Mouse (Mus musculus) G1E-ER4 (cell line): Measurements from ENCODE around the gene Klhdc8b. TPM values are rescaled to one million over a fixed set of nuclear protein-coding genes. Genes with fewer than 3 reads are reported as not detected.

Experiments used
- GATA1 ChIP-seq: IDR thresholded peaks from one replicate; pipeline ENCODE4 v1.8.0; 2012; ENCODE audit warnings: low read length, inconsistent platforms
- polyA plus RNA-seq: library from polyadenylated mRNA; stranded (reverse); fragments of >175 nt; gene quantifications from 2 replicates; pipeline ENCODE4 v1.2.3, GENCODE M21; 2012

The Klhdc8b gene
- 195 and 224 TPM in 2 replicates for polyA plus RNA-seq

DNA sequence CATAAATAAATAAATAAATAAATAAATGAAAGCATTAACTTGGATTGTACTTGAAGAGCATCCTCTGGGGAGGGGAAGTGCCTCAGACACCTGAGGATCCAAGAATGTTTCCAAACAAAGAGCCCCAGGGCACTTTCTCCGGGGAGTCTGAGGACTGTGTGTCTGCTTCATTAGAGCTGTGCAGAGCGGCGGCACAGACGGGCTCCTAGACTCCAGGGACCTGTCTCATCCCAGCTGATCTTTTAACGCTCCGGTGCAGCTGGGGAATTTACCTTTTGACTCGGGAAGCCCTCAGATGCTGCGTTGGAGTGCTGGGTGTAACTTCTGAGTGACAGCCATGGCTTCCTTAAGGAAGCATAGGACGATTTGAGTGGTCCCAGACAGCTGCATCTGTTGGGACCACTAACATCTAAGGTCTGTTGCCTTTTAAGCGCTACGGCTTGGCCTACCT lies at the start of gene Klhdc8b:
TSS of gene Klhdc8b (minus strand) at position 401 of the 451 bp plus-strand sequence.
- TF ChIP-seq GATA1 = no peak

DNA sequence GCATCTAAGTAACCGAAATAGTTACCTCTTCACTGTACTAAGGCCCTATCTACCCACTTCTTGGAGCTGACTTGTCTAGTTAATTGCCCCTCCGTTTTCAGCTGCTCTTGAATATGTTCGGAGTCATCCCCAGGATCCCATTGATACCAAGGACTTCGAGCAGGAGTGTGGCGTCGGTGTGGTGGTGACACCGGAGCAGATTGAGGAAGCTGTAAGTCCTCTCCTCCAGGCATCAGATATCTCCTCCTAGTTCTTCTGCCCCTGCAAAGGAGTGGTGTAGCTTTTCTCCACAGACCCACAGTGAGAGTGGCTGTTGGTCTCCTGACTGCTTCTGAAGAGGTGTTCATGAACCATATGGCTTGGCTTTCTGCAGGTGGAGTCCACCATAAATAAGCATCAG lies 47.4 kb upstream of the Klhdc8b start:
- TF ChIP-seq GATA1 = no peak

DNA sequence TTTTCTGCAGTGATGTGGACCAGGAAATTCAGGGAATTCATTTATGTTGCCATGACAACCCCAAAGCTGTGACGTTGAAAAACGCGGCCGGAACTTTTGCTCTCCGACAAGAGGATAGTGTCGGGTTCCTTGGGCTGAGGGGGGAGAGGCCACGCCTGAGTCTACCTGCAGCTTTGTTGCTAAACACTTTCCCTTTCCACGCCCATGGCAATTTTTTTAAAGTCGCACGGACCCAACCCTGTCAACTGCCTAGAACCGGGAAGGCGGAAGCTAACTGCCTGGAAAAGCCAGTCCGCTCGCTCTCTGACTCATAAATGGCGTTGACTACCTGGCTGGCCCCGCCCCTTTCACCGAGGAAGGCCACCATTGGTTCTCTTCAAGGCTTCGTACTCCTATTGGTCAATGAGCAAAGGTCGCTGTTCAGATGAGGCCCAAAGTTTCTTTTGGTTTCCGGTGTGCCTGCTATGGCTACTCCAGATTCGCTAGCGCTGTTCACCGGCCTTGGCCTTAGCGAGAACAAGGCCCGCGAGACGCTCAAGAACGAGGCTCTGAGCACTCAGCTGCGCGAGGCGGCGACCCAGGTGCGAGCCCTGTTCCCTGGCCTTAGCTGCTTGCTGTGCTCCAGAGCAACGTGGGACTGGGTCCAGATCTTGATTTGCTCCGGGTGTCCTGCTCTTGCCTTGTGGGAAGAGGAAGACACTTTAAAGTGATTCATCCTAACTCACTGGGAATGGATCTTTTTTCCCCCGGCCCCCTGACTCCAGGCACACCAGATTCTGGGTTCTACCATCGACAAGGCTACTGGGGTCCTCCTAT lies 46.4 kb upstream of the Klhdc8b start, which contains the start of gene Qars:
TSS of gene Qars (plus strand) at position 88 of the 816 bp plus-strand sequence.
- TF ChIP-seq GATA1 = no peak

DNA sequence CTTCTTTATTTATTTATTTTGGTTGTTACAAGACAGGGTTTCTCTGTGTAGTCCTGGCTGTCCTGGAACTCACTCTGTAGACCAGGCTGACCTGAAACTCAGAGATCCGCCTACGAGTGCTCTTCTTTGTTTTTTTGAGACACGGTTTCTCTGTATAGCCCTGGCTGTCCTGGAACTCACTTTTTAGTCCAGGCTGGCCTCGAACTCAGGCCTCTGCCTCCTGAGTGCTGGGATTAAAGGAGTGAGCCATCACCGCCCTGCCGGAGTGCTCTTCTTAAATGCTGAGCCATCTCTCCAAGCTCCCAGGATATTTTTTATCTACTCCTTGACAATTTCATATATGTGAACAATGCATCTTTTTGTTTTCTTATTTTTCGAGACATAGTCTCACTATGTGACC lies 45.5 kb upstream of the Klhdc8b start:
- no peak for TF ChIP-seq GATA1

DNA sequence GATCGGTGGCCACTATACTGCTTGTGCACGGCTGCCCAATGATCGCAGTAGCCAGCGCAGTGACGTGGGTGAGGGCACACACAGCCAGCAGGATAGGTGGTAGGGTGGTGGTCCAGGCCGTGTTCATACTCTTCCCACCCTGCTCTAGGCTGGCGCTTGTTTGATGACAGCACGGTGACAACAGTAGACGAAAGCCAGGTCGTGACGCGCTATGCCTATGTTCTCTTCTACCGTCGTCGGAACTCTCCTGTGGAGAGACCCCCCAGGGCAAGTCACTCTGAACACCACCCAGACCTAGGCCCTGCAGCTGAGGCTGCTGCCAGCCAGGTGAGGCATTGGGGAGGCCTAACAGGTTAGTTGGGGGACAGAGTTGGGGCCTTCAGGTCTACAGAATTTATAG lies 38.6 kb upstream of the Klhdc8b start:
- TF ChIP-seq GATA1 = no peak

DNA sequence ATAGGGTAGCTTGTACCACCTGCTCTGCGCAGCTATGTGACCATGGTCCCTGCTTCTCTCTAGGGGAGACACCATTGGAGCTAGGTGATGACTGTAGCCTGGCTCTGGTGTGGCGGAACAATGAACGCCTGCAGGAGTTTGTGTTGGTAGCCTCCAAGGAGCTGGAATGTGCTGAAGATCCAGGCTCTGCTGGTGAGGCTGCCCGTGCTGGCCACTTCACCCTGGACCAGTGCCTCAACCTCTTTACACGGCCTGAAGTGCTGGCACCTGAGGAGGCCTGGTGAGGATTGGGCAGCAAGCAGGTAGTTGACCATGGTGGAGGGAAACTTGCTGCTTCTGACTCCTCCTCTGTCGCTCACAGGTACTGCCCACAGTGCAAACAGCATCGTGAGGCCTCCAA lies 37.9 kb upstream of the Klhdc8b start:
- no peak for TF ChIP-seq GATA1

DNA sequence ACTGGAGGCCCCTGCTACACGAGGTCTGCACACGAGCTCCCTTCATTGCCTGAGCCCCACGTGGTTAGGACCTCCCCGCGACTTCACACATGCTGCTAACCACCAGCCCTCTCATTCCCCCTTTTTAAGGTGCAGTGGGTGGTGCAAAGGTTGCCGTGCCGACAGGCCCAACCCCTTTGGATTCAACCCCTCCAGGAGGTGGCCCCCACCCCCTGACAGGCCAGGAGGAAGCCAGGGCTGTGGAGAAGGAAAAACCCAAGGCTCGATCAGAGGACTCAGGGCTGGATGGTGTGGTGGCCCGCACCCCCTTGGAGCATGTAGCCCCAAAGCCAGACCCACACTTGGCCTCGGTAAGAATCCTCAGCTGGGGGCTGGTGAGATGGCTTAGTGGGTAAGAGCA lies 33.5 kb upstream of the Klhdc8b start:
- no peak for TF ChIP-seq GATA1

DNA sequence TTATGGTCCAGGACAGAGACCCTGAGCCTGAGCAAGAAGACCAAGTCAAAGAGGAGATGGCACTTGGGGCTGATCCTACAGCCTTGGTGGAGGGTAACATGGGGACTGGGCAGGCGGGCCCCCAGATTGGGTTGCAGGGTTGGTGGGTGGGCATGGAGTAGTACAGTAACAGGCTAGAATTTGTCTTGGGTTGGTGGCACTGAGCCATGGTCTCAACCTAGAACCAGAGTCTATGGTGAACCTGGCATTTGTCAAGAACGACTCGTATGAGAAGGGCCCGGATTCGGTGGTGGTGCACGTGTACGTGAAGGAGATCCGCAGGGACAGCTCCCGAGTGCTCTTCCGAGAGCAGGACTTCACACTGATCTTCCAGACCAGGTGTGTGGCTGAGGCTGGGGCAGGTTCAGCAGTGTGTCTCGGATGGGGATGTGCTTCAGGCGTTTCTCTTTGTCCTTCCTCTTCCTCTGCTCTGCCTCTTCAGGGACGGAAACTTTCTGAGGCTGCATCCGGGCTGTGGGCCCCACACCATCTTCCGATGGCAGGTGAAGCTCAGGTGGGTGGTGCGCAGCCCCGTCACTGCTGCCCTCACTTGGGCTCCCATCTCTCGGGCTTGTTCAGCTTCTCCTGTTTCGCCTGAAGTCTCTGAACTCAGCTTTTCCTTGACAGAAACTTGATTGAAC lies 32.9 kb upstream of the Klhdc8b start:
- no peak for TF ChIP-seq GATA1

DNA sequence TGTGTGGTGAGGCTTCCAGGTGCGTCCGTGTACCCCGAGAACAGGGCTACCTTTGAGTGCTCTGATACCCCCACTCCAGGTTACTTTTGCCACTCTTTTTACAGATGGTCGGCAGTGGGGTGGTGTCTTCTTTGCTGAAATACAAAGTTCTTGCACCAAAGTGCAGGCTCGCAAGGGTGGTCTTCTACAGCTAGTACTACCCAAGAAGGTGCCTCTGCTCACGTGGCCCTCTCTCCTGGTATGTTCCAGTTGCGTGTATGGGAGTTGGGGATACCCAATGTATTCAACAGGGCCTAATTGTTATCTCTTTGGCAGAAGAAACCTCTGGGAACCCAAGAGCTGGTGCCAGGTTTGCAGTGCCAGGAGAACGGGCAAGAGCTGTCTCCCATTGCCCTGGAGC lies 31.9 kb upstream of the Klhdc8b start:
- no peak for TF ChIP-seq GATA1

DNA sequence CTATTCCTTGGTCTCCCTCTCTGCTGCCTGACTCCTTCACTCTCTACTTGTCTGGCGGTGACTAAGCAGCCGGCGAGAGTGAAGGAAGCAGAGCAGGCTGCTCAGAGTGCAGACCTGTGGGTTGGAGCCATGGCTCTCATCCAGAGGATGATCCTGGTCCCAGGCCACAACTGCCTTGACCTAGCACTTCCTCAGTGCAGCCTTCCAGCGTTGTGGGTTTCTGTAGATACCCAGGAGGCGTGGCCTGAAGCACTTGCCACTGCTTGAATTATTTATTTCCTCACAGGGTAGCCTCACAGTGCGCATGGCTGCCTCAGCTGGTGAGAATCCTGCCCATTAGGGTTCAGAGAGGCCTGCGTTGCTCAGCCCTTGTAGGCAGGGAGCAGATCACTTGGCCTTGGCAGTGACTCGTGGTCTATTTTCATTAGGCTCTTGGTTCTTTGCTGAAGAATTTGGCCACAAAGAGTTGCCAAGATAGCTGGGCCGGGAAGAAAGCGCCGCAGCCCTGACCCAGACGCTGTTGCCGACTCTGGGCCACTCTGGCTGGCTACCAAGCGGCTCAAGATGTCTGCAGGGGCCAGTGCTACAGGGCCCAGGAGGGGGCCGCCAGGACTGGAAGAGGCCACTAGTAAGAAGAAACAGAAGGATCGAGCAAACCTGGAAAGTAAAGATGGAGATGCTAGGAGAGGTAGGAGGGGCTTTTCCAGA lies 30.8 kb upstream of the Klhdc8b start:
- TF ChIP-seq GATA1 = no peak

DNA sequence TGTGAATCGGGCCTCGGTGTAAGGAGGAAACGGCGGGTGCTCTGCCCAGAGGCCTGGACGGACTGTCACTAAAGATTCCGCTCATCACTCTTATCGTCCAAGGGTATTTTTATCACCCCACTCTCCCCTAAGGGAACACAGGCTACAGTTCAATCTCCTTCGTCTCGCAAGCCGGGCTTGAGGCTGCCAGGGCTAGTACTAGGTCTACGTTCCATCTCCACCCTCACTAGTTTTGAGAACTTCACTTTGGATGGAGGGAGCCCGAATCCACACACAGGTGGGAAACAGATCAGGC lies 29.9 kb upstream of the Klhdc8b start:
- no peak for TF ChIP-seq GATA1

DNA sequence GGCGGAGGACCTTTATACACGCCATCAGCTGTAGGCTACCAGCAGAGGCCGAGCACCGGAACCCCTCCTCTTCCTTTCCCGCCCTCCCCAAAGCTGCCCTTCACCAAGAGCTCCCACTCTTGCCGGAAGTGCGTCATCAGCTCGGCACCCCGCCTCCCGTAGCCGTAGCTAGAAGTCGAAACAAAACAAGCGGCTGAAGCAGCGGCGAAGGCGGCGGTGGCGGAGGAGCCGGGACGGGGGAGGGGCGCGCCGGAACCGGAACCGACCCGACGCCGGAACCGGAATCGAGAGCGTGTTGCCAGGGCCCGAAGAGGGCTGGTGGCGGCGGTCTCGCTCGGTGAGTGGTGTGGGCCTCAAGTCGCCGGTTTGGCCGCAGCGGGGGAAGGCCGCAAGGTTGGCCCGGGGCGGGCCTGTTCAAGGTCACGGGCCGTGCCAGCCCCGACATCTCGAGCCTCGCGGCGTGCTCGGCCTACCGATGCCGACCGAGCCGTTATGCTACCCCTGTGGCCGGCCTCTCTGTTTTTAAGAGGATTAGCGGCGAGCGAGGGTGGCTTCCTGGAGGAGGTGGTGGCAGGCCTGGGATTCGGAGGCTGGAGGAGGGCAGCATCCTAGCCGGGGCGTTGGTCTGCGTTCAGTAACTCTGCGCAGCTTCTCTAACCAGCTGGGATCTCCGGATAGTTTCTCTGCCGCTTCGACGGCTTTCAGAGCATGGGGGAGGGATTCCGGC lies 29.3 kb upstream of the Klhdc8b start, which contains the start of gene Usp19:
TSS of gene Usp19 (plus strand) at position 44 of the 727 bp plus-strand sequence.
- TF ChIP-seq GATA1 = no peak

DNA sequence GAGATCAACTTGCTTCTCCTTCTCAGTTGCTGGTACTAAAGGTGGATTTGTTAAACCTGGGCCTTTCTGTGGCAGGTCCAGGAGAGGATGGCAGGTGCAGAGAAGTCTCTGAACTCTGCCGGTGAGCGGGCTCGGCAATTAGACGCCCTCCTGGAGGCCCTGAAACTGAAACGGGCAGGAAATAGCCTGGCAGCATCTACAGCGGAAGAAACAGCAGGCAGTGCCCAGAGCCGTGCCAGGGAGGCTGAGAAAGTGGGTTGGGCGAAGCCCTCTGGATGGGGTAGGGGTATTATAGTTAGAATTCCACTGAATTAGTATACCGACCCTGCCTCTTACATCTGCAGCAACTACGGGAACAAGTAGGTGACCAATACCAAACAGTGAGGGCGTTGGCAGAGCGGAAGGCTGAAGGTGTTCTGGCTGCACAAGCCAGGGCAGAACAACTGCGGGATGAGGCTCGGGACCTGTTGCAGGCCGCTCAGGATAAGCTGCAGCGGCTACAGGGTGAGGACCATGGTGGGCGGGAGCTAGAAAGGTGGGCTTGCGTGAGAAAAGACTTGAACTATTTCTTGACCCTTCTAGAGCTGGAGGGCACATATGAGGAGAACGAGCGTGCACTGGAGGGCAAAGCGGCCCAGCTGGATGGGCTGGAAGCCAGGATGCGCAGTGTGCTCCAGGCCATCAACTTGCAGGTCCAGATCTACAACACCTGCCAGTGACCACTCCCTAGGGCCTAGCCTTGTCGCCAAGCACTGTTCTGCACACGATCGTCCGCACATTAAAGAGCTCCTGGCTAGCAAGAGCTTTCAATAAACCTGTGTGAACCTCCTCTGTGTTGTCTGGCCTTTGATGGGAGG lies 28.5 kb upstream of the Klhdc8b start:
- no peak for TF ChIP-seq GATA1

DNA sequence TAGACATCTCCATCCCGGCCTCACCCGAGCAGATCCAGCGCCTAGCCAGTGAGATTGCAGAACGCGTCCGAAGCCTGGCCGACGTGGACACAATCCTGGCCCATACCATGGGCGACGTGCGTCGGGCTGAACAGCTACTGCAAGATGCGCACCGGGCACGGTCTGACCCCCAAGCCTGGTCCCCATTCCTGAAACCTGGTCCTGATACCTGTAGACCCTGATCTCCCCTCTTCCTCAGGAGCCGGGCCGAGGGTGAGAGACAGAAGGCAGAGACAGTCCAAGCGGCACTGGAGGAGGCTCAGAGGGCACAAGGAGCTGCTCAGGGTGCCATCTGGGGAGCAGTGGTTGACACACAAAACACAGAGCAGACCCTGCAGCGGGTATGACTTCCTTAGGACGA lies 27.8 kb upstream of the Klhdc8b start:
- TF ChIP-seq GATA1 = no peak

DNA sequence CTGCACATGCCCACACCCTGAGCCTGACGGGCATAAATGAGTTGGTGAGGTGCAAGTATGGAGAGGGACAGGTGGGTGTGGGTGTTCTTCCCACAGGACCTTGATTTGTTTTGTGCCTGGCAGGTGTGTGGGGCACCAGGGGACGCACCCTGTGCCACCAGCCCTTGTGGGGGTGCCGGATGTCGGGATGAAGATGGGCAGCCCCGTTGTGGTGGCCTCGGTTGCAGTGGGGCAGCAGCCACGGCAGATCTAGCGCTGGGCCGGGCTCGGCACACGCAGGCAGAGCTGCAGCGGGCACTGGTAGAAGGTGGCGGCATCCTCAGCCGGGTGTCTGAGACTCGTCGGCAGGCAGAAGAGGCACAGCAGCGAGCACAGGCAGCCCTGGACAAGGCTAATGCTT lies 27.0 kb upstream of the Klhdc8b start:
- TF ChIP-seq GATA1 = no peak
